Mouse (Mus musculus): ENCODE results near the gene Galnt10.
"Not testable (repeated sequence)": the region's sequence is repeated elsewhere in the genome, so short reads cannot be mapped to it uniquely, and the experiment has no call there.

The Galnt10 gene

DNA sequence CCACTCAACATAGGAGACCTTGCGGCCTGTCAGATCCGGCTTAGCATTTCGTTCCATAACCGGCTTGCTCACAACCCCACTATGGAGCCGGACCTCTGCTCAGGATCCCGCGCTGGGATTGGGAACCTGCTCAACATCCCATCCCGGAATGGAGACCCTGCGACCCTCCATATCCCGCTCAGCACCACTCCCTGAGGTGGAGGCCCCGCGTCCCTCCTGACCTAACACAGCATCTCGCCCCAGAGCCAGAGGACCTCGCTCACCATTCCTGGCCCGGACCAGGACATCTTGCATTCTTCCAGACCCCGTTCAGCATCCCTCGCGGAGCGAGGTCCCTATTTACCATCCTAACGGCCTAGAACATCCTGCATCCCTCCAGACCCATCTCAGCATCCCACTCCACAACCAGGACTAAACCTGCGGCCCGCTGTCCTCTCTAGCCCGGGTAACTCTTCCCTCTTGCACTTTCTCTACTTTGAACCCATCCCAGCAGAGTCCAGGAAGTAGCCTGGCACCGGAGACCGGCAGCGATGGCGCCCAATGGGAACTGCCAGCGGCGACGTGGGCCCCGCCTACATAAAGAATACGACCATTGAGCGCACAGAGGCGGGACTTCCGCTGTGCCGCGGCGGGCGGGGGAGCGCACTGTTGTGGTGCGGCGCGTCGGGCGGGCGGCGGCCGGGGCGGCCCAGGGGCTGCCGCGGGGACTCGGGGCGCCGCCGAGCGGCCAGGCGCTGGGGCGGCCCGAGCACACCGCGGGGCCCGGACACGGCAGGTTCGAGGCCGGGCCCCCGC lies 155.9 kb downstream of the Galnt10 start, which contains the start of gene Sap30l:
TSS of gene Sap30l (plus strand) at position 667 of the 795 bp plus-strand sequence.
- peak; percentile 97 for DNase-seq

DNA sequence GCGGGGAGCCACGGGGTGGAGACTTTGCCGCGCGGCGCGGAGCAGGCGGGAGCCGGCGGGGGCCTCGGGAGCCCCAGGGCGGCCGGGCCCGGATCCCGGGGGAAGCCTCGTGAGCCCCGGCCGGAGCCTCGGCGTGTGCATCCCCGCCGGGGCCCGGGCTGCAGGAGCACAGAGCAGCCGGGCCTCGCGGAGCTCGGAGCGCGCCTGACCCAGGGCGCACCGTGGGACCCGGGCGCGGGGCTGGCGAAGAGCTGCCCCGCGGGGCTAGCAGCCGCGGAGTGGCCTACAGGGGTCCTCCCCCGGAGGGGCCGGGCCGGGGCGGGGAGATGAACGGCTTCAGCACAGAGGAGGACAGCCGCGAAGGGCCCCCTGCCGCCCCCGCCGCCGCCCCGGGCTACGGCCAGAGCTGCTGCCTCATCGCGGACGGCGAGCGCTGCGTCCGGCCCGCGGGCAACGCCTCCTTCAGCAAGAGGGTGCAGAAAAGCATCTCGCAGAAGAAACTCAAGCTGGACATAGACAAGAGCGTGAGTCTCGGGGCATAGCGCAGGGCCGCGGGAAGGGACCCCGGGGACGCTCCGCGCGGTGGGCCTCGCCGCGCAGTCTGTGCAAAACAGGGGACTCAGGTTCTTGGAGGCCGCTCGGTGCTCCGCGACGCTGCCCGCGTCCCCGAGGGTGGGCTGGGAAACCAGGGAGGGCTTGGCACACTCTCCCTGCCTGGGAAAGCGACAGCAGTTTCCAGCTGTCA lies 156.7 kb downstream of the Galnt10 start:
- peak; percentile 48 to 55 for DNase-seq

DNA sequence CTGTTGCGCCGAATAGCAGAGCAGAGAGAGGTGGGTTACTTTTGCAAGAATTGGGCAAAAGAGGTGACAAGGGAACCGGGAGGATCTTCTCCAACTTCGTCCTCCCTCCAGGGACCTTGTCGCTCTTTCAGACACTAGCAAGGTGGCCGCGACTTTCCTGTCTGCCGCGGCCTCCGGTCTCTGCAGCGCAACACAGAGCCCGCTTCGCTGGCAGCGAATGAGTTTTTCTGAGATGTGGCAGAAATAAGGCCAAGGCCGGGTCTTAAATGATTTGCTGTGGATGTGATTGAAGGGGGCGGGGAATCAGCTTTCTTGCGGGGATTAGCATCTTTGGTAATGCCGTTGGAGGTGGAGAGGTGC lies 157.2 kb downstream of the Galnt10 start:
- peak; percentile 16 to 23 for DNase-seq

DNA sequence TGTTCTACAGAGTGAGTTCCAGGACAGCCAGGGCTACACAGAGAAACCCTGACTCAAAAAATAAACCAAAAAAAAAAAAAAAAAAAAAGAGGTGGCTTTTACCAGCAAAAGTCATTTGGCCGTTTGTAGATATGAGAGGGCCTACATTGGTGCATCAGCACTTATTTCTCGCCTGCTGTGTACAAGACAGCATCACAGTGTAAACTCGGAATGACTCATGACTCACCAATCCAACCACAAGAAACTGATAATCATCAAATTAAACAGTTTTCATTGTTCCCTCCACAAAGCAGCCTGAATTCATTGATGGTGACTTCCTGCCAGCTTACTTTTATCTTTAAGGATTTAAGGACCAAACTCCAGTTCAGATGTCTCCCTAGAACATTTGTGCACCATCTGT lies 159.8 kb downstream of the Galnt10 start:
- no peak for DNase-seq

DNA sequence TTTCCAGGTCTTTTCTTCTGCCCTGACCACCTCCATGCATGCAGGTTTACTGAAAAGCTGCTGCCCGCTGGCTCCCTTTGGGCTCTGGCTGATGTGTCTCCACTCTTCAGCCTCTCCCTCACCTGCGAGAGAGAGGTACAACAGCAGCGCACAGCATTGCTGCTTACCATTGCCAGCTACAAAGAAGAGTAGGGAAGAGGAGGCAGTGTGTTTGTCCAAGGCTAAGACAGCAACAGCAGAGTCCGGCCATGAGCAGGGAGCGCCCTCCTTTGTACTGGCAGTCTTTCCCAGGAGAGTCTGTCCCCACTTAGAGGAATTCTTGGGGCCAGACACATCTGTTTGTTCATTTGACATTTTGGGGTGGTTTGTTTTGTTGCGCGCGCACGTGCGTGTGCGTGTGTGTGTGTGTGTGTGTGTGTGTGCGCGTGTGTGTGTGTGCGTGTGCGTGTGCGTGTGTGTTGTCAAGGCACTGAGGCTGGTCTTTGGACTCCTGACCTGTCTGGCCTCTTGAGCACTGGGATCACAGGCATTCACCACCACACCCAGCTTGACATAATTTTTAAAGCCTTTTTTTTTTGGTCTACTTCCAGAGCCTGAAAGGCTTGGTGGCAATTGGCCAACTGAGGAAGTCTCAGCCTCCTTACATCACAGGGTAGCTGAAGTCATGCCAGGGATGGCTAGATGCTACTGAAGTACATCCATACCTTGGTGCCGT lies 163.9 kb downstream of the Galnt10 start:
- DNase-seq: no peak

DNA sequence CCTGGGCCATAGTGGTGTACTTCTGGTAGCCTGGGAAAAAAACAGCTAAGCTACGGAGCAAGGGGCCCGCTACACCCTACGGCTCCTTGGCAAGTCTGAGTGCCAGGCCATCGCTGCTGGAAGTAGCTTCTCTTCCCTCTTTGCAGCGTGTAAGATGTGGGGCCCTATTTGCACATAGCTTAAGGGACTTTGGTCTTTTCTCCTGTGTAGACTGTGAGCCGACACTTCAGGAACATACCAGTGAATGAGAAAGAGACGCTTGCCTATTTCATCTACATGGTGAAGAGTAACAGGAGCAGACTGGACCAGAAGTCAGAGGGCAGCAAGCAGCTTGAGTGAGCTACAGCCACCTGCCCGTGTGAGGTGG lies 164.5 kb downstream of the Galnt10 start:
- DNase-seq: no peak

DNA sequence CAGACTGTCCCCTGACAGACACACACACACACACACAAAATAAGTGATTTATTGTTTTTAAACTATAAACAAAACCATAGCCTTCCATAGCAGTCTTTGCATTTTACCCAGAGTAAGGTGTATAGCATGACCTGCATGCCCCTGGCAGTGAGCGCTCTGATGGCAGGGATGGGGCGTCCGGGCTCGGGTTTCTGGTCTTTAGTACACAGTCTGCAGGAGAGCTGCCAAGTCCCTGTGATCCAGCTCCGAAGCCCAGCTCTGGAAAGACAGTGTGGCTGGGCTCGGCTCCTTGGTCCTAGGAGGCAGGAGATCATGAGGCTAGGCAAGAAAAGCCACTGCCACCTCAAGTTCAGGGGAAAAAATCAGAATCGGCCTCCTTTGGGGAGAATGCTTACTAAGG lies 165.8 kb downstream of the Galnt10 start:
- no peak for DNase-seq

DNA sequence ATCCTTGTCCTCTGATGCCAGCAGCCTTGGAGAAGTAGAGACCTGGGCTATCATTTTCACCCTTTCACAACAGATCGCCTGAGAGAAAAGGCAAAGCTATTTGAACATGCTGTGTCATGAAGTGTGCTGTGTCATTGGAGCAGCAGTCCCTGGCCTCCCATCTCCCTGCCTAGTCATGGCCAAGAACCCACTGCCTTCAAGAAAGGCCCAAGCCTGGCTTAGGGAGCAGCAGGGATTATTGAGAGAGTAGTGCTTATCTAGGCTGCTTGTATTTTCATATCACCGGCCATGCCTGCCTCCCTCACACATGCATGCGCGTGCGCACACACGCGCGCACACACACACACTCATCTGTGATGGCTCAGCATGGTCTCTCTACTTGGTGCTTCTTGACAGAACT lies 167.0 kb downstream of the Galnt10 start:
- no peak for DNase-seq

DNA sequence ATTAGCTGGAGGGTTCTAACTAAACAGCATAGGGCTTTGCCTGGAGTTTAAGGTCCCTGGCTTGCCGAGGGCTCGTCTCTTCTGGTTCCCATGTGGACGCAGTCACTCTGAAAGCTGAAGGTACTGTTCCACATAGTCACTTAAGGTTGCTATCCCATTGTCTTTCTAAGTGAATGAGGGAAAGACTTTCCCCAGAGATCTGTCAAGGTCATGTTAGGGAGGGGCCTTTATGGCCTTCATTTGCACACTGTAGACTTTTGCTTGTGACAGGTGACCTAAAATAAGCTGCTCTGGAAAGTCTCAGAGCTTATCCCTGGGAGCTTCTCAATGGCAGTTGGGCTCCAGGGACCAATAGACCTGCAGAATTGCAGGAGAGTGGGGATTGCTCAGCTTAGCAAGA lies 168.4 kb downstream of the Galnt10 start:
- no peak for DNase-seq

DNA sequence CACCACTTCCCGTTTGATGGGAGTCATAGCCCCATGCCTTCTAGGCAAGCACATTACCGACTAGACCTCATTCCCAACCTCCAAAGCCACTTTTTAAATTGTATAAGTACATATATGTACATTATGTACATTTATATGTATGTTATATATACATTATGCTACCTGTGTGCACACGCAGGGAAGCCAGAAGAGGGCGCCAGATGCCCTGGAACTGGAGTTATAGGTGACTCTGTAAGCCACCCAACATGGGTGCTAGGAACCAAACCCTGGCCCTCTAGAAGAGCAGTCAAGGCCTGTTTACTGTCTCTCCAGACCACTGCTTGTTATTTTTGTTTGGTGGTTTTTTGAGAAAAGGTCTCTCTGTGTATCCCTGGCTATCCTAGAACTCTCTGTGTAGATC lies 172.9 kb downstream of the Galnt10 start:
- no peak for DNase-seq

DNA sequence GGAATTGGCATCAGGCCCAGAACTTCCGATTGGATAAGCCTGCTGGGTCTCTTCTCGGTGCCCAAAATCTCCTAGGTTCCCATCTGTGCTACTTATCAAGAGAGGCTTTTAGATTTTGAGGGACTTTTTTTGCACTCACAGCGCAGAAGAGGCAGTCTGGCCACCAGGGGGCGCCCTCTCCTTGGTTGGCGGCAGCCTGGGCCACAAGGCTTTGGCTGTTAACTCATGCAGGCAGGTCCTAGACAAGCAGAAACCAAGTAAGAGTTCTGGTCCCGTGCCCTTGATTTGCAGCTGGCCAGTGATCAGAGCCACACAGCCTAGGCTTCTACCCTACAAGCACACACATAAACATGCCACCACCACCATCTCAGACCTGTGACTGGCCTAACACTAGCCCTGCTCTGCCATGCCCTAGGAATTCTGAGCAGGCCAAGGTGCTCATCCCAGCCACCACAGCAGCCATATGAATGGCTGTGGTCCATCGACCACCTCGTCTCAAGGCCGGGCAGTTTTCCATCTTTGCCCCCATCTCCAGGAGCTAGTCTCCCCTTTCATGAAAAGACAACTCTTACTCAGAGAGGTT lies 174.8 kb downstream of the Galnt10 start:
- DNase-seq: peak; percentile 93

DNA sequence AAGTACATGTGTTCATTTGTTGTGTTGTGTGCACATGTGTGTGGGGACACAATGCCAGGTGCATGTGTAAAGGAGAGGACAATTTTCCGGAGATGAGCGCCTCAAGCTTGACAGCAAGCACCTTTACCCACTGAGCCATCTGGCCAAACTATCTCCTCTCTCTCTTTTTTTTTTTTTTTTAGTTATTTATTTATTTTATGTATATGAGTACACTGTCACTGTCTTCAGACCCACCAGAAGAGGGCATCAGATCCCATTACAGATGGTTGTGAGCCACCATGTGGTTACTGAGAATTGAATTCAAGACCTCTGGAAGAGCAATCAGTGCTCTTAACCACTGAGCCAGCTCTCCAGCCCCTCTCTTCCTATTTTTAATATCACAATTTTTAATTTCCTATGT lies 177.9 kb downstream of the Galnt10 start:
- DNase-seq: not testable (repeated sequence)

DNA sequence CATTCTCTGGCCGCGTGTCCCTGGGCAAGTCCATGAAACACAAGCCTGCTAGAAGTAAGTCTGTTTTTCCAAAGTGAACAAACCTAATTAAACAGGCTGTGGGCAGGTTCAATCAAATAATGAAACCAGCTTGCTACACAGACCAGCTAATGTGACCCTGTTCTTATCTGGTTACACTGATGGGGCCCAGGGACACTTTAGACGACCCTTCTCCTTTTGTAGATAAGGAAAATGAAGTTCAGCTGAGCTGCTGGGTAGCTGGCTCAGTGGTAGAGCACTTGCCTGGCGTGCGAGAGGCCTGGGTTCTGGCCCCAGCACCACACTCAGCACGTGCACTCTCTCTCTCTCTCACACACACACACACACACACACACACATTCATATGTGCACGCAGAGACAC lies 178.5 kb downstream of the Galnt10 start:
- no peak for DNase-seq

DNA sequence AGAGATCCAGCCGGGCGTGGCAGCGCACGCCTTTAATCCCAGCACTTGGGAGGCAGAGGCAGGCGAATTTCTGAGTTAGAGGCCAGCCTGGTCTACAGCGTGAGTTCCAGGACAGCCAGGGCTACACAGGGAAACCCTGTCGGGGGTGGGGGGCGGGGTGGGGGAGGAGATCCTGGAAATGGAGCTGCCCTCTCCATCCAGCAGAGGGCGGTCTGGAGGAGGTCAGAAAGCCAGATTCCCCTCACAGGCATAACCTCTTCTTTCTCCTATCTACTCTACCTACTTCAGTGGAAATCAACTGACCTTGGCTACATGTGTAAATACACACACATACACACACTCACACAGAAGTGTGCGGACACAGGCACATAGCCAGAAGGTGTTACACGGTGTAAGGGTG lies 180.0 kb downstream of the Galnt10 start:
- peak; percentile 28 to 39 for DNase-seq

DNA sequence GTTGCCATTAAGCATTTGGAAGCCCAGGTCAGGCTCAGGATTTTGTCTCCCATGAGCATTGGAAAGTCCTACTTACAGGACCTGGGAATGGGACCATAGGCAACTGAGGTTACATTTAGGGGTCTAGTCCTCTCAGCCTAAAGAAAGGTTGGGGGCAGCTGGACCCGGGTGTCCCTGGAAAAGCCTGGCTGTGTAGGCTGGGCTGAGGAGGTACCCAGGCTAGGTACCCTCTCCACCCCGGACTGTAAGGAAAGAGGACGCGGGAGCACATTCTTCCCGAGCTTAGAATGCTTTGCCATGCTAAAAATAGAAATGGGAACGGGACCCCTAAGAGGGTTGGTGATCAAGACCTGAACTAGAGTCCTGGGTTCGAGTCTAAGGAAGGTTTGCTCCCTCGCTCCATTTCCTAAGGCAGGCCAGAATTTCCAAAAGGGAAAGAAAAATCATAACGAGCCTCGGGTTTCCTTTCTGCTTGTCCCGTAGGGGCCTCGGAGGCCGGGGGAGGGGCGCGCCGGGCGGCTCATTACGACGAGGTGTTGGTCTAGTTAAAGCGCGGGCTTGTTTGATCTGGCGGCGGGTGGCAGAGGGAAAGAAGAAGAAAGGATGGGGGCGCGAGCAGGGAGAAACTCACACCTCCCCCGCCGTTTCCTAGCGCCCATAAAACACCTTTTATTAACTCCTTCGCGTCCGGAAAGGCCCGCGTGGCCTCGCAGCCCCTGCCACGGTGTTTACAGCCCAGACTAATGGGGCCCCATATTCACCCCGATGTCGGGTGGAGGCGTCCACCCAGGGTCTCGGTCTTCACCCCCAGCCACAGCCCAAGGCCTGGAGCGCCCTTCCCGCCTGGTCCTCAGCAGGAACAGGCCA lies 182.0 kb downstream of the Galnt10 start:
- DNase-seq: peak; percentile 32 to 33

DNA sequence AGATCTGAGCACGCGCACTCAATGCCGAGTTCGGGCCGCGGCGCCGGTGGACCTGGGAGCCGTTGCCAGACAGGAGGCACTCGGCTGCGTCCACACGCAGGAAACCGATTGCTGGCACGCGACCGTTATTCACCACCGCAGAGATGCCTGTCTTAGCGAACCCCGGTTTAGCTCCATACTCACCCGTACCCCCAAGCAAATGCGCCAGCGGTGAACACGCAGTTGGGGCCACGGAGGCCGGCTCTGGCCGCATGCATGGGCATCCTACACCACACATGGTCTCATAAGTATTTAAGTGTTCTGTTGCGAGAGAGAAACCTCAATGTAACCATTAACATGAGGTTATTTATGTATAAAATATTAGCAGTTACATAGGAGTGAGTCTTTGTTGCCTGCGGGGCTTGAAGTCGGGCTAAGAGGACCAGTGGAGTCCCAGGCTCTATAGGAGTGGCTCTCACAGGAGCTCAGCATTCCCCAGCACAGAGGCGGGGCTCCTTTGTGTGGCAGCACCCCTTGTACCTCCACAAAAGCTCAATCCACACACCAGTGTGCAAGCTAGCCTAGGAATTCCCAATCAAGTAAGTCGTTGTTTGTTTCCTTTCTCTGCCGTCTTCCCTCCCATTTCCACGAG lies 182.8 kb downstream of the Galnt10 start:
- DNase-seq: peak; percentile 48 to 51

DNA sequence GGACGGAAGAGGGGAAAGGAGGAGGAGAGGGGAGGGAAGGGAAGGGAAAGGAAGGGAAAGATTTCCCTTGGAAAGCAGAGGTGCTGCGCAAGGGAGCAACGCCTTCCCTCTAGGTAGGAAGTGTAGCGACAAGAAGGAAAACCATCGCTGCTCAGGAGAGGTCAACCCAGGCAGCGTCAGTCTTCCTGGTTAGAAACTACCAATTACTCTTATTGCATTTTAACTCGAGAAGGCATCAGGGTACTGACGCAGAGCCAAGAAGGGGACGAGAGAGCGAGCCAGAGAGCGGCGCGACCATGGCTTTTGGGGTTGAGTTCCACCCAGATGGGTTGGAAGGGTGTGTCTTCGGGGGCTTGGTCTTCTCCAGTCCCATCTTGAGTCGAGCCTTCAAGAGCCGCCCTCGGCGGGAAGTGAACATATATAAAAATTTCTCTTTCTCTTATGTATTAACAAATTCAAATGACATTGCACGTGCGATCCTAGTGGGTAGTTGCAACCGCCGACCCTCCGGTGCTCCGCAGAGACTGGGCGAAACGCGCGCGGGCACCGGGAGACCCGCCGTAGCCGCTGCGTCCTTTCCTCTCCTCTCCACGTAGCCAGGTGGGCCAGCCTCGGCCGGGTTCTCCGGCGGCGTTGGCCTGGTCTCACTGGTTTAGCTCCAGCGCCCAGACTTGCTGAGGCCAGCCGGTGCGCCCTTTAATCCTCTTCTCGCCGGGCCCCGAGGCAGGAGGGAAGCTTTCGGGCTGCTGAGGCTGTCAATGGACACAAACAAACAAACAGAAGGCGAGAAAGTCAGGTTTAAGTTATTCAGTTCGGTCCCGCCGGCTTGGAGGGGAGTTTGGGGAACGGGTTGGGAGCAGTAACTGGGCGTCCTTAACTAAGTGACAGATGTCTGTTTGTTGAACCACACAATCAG lies 184.0 kb downstream of the Galnt10 start:
- peak in 1 of 2 experiments; percentile 21 for DNase-seq

DNA sequence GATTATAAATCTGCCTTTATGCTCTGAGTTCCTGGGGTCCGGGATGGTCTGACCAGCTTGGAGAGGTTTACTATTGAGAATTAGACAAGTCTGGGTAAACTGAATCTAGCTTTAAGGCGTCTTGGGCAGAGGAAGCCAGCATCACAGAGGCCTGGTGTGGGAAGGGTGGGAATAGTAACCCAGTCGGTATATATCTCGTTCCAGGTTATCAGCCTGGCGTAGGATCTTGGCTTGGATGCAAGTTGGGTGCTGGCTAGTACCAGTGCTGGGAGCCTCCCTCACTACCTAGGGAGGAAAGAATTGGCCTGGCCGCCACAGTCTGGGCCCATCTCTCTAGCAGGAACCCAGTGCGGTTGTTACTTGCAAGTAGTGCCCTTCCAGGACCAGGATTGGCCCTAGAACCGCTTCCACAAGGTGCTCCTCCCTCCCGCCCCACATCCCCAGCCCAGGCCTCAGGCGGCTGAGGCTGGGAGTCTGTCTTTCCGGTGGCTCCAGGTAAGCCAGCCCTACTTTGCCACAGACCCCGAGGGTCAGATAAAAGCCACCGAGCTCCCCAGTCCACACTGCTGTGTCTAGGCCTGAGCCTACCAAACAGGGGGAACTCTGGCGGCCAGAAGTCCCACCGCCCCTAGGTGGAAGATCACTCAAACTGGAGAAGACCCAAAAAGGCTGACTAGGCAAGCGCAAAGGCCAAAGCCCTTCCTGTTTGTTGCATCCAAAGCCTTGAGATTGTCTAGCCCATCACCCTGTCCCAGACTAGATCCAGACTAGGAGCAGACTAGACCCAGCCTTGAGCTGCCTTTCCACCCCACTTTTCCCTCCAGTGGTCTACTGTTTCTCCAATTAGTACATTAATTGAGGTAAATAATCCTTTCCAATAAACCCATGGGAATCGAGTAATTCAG lies 184.9 kb downstream of the Galnt10 start:
- no peak for DNase-seq

DNA sequence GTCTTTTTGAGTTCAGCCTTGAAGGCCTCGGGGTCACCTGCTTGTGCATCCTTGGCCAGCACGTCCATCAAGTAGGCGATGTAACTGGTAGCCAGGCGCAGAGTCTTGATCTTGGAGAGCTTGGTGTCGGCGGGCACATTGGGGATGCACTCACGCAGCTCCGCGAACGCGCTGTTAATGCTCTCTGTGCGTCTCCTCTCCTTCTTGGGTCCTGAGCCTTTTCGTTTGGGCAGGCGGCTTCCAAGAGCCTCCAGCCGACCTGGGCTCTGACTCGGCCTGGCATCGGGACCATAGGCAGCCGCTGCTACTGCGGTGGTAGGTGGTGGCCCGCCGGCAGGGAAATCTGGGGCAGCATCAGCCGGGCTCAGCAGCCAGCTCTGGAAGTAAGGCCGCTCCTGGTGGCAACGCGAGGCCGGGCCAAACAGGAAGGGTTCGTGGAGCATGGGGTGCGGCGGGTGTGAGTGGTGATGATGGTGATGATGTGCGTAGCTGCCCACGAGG lies 186.1 kb downstream of the Galnt10 start:
- no peak for DNase-seq
